Mouse (Mus musculus): ENCODE data around the gene 1810037I17Rik.
"Not testable (repeated sequence)": the region's sequence is repeated elsewhere in the genome, so short reads cannot be mapped to it uniquely, and the experiment has no call there.

The 1810037I17Rik gene

GRCm38 (mm10) chr3:122932466-122932865, 8.5 kb downstream of the 1810037I17Rik start:
- DNase-seq (ENCODE audit: low read depth), result no peak

GRCm38 (mm10) chr3:122937176-122937575, 13.2 kb downstream of the 1810037I17Rik start:
- DNase-seq (ENCODE audit: low read depth), result not testable (repeated sequence)

GRCm38 (mm10) chr3:122939215-122939614, 15.2 kb downstream of the 1810037I17Rik start:
- peak; percentile 67 for DNase-seq (ENCODE audit: low read depth)

GRCm38 (mm10) chr3:122943387-122943890, 19.4 kb downstream of the 1810037I17Rik start:
- DNase-seq (ENCODE audit: low read depth), result no peak

- no peak for DNase-seq (ENCODE audit: low read depth)
Observed at GRCm38 (mm10) chr3:122950129-122950528, 26.1 kb downstream of the 1810037I17Rik start.

GRCm38 (mm10) chr3:122964301-122964700, 40.3 kb downstream of the 1810037I17Rik start:
- DNase-seq (ENCODE audit: low read depth), result no peak

- no peak for DNase-seq (ENCODE audit: low read depth)
Observed at GRCm38 (mm10) chr3:122968391-122968790, 44.4 kb downstream of the 1810037I17Rik start.

- no peak for DNase-seq (ENCODE audit: low read depth)
Observed at GRCm38 (mm10) chr3:122972126-122972822, 48.3 kb downstream of the 1810037I17Rik start.

- DNase-seq (ENCODE audit: low read depth), result no peak
Observed at GRCm38 (mm10) chr3:122974833-122975232, 50.8 kb downstream of the 1810037I17Rik start.

- no peak for DNase-seq (ENCODE audit: low read depth)
Observed at GRCm38 (mm10) chr3:122975363-122975762, 51.4 kb downstream of the 1810037I17Rik start.

Data from induced T-regulatory cell, adult 2 months (primary cell).